Mouse (Mus musculus) right cerebral cortex, postnatal 36 days (tissue): ENCODE results near the gene Gdf2.
A peak's percentile ranks its signal among the peaks of the same experiment; 100 is the strongest.

Source experiments
- DNase-seq, 2 experiments: peaks; one replicate each; pipeline ENCODE4 v3.0.0; 2022; ENCODE audit warnings: low spot score in 2 of 2, mixed read lengths in 1 of 2

The Gdf2 gene

DNA sequence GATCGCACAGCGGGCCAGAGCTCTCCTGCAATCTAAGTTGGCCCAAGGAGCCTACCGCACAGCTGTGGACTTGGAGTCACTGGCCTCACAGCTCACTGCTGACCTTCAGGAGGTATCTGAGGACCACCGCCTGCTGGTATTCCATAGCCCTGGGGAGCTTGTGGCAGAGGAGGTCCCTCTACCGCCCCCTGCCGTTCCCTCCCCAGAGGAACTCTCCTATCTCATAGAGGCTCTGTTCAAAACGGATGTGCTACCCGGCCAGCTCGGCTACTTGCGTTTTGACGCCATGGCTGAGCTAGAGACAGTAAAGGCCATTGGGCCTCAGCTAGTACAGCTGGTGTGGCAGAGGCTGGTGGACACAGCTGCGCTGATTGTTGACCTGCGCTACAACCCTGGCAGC, 15.2 kb downstream of the Gdf2 start:
- no peak for DNase-seq

- no peak for DNase-seq
These were observed 17.3 kb downstream of the Gdf2 start for GRCm38 (mm10) chr14:33958186-33958585.

GRCm38 (mm10) chr14:33958841-33959240, 18.0 kb downstream of the Gdf2 start:
- DNase-seq = no peak

DNA sequence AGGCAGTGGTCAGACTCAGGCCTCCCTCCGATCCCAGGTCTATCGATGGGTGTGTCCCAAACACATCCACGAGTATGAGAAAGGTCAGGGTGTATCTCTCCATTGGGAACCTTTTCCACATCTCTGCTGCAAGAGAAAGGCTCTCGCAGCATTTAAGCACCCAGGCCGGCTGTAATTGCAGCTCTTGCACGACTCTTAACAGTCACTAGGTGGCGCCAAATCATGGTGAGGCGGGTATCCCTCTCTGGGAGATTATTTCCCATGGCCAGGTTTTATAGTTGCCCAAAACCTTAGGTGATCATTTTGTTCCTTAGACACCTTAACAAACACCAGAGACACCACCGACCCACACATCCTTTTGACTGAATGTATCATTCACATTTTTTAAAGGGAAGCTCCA, 18.5 kb downstream of the Gdf2 start:
- DNase-seq = peak in 1 of 2 experiments; percentile 32

- DNase-seq = no peak
These were observed 24.8 kb downstream of the Gdf2 start for GRCm38 (mm10) chr14:33965675-33966074.

DNA sequence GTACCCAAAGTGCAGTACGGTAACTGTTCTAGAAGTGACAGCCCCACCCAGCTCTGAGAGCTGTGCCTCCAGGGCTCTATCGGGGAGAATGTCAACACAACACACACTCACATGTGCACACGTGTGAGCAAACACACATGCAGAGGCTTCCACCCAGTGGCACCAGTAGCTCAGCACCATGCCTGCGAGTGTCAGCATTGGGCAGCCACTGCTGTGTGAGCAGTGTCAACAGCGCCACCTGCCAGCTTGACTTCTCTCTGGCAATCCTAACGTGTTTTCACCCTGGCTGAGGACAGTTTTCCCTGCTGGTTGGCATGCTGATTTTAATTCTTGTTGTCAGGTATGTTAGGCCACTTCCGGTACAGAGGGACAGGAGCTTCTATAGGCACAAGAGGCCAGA, 31.8 kb downstream of the Gdf2 start:
- no peak for DNase-seq

- no peak for DNase-seq
These were observed 33.9 kb downstream of the Gdf2 start for GRCm38 (mm10) chr14:33974752-33975151.

- no peak for DNase-seq
These were observed 36.9 kb downstream of the Gdf2 start for GRCm38 (mm10) chr14:33977748-33978147.

DNA sequence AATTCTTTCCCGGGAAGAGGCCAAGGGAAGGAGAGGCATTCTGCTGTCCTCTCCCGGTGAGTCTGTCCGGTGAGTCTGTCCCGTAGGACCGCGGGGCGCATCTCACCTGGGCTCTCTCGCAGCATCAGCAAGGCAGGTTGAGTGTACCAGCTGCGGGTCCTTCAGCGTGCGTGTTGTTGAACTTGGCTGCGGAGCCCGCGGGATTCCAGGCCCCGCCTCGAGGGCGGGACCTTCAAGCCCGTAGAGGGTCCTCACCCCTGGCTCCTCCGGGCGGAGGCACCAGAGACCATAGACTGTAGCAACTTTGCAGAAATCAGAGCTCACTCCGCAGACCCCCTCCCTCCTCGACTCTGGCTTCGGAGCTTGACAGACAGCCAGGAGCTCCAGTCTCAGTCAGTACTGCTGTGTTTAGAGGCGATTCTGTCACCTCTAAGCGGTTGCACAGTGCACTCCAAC, 37.8 kb downstream of the Gdf2 start, which contains the start of gene Zfp488:
Zfp488 (minus strand) TSS at position 161 of the 456 bp plus-strand sequence.
- no peak for DNase-seq

GRCm38 (mm10) chr14:33989201-33989600, 48.4 kb downstream of the Gdf2 start:
- no peak for DNase-seq

GRCm38 (mm10) chr14:33991971-33992370, 51.1 kb downstream of the Gdf2 start:
- no peak for DNase-seq

DNA sequence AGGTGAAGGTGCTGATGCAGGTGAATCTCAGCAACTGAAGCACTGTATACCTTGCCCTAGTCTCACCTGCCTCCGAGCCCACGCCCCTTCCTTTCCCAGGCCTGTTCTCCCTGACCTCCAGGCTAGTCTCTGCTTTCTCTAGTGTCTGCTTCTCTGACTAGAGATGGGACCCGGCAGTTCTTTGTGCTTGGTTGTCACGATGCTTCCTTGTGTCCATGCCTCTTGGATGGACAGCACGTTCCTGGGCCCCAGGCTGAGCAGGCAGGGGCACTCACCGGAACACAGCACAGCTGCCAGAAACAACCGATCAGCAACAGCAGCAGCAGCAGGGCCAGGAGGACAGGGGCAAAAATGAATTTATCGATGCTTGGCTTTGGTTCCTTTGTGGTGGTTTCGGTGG, 52.2 kb downstream of the Gdf2 start:
- no peak for DNase-seq

GRCm38 (mm10) chr14:33993521-33994289, 52.9 kb downstream of the Gdf2 start:
- no peak for DNase-seq
